9 mouse cellular contexts compared by ENCODE assay signal in genomic region chr12:112958303-112958702, GRCm38 (mm10). TPM values are rescaled to one million over a fixed set of nuclear protein-coding genes. Genes with fewer than 3 reads are reported as not detected.
DNase-seq lines count a peak whose midpoint lies in the region; ATAC-seq lines count a peak whose summit lies in the region.
"Had no signal": no experiment of that assay in that cellular context is flagged by ENCODE, and none has a peak within 500 bp of the region (broad histone marks: within the 10 kb centered on the region; RNA-seq: fewer than 3 reads in every experiment).

No protein-coding gene starts in this region.

- no peak overlapping the region for H3K9ac ChIP-seq in forebrain, embryonic 14.5 days (ENCODE audit: low read length)
- no peak overlapping the region for H3K9ac ChIP-seq in neural tube, embryonic 11.5 days (ENCODE audit: low read length)
- H3K9ac ChIP-seq: hindbrain, embryonic 15.5 days had no signal

- H3K4me1 ChIP-seq in forebrain, embryonic 14.5 days (ENCODE audit: control insufficient read depth, insufficient read depth, low read length): no peaks in the 10 kb centered on the region
- no peaks in the 10 kb centered on the region for H3K4me1 ChIP-seq in neural tube, embryonic 11.5 days (ENCODE audit: control insufficient read depth, insufficient read depth, low read length)
- H3K4me1 ChIP-seq: hindbrain, embryonic 15.5 days had no signal

- no peak overlapping the region for H3K27ac ChIP-seq in forebrain, embryonic 14.5 days (ENCODE audit: low read depth, low read length)
- H3K27ac ChIP-seq in neural tube, embryonic 11.5 days (ENCODE audit: low read depth, low read length): no peak overlapping the region
- H3K27ac ChIP-seq: hindbrain, embryonic 15.5 days had no signal

- no peaks in the 10 kb centered on the region for H3K27me3 ChIP-seq in forebrain, embryonic 14.5 days (replicated peaks; ENCODE audit: control insufficient read depth, insufficient read depth, low read length)
- H3K27me3 ChIP-seq in neural tube, embryonic 11.5 days (ENCODE audit: control insufficient read depth, insufficient read depth, low read length): no peaks in the 10 kb centered on the region
- H3K27me3 ChIP-seq: hindbrain, embryonic 15.5 days had no signal

- WGBS in forebrain, embryonic 14.5 days: 34% methylated on average over 4 of the region's 4 CpGs
- 35% methylated on average over 4 of the region's 4 CpGs for WGBS in neural tube, embryonic 11.5 days

- H3K4me2 ChIP-seq in forebrain, embryonic 14.5 days (ENCODE audit: low read length): no peak overlapping the region
- no peak overlapping the region for H3K4me2 ChIP-seq in neural tube, embryonic 11.5 days (ENCODE audit: low read depth)
- H3K4me2 ChIP-seq: hindbrain, embryonic 15.5 days had no signal

- no peak for DNase-seq in frontal cortex, postnatal 14 days (ENCODE audit: low spot score in 2 of 2)
- peak; percentile 58 for DNase-seq in urinary bladder, postnatal 14 days (ENCODE audit: low spot score)
- DNase-seq in urinary bladder, postnatal 10 days (ENCODE audit: low spot score): no peak
- no peak for DNase-seq in forebrain, embryonic 14.5 days (ENCODE audit: low spot score)
- peak; percentile 56 for DNase-seq in kidney, postnatal 14 days
- DNase-seq in neural tube, embryonic 11.5 days (ENCODE audit: low spot score): no peak

- ATAC-seq in frontal cortex, adult (ENCODE audit: low TSS enrichment): 0 out of 2 replicates have a peak, but pooled peaks have one; percentile 24
- peak; percentile 29; the same call in 1 of the 2 replicates for ATAC-seq in forebrain, embryonic 14.5 days
- 0 out of 2 replicates have a peak, but pooled peaks have one; percentile 36 for ATAC-seq in neural tube, embryonic 11.5 days (ENCODE audit: insufficient read depth, low FRiP score, low TSS enrichment)
- no peak for ATAC-seq in erythroid progenitor cell, adult 5-6 weeks (replicated peaks; ENCODE audit: low FRiP score, poor library complexity, severe bottlenecking)

- H3K36me3 ChIP-seq in forebrain, embryonic 14.5 days (ENCODE audit: control insufficient read depth, insufficient read depth, low read length): peaks cover 47% of the 10 kb centered on the region
- peaks cover 31% of the 10 kb centered on the region for H3K36me3 ChIP-seq in neural tube, embryonic 11.5 days (ENCODE audit: control insufficient read depth, insufficient read depth, low read length)

- no peaks in the 10 kb centered on the region for H3K9me3 ChIP-seq in forebrain, embryonic 14.5 days (replicated peaks; ENCODE audit: control insufficient read depth, low read length)
- H3K9me3 ChIP-seq in neural tube, embryonic 11.5 days (ENCODE audit: control insufficient read depth, low read length): no peaks in the 10 kb centered on the region
- H3K9me3 ChIP-seq: hindbrain, embryonic 15.5 days had no signal

- H3K4me3 ChIP-seq in forebrain, embryonic 14.5 days (ENCODE audit: low read depth, low read length): no peak overlapping the region
- H3K4me3 ChIP-seq in neural tube, embryonic 11.5 days (ENCODE audit: low read depth, low read length): no peak overlapping the region
- H3K4me3 ChIP-seq: hindbrain, embryonic 15.5 days had no signal

RNA-seq across cellular contexts. Expression of gene Nudt14, which starts 16.4 kb away (rescaled TPM):
- polyA plus RNA-seq in forebrain, embryonic 14.5 days (2014; fragmentation: Nextera tagmentation; extraction: Ambion mirVana): 62.8 and 75.9 TPM in 2 replicates
- 61.2 and 67.8 TPM in 2 replicates for polyA plus RNA-seq in neural tube, embryonic 11.5 days (2014; fragmentation: Nextera tagmentation; extraction: Ambion mirVana)
- 12.3 TPM in 1 of 2 replicates, not detected in the other for total RNA-seq in erythroid progenitor cell, adult 5-6 weeks (2015; ENCODE audit: low replicate concordance)
- 2.5 and 3.3 TPM in 2 replicates for total RNA-seq in erythroid progenitor cell, adult 5-6 weeks (2017; ENCODE audit: low replicate concordance)

RNA-seq across cellular contexts. Expression of gene Btbd6, which starts 18.0 kb away (rescaled TPM):
- polyA plus RNA-seq in forebrain, embryonic 14.5 days (2014; fragmentation: Nextera tagmentation; extraction: Ambion mirVana): 35.0 and 37.5 TPM in 2 replicates
- 21.8 TPM in 2 replicates for polyA plus RNA-seq in neural tube, embryonic 11.5 days (2014; fragmentation: Nextera tagmentation; extraction: Ambion mirVana)
- 0.84 and 3.2 TPM in 2 replicates for total RNA-seq in erythroid progenitor cell, adult 5-6 weeks (2015; ENCODE audit: low replicate concordance)
- 0.68 and 1.0 TPM in 2 replicates for total RNA-seq in erythroid progenitor cell, adult 5-6 weeks (2017; ENCODE audit: low replicate concordance)

RNA-seq across cellular contexts. Expression of gene Jag2, which starts 28.7 kb away (rescaled TPM):
- 5.3 and 7.5 TPM in 2 replicates for polyA plus RNA-seq in forebrain, embryonic 14.5 days (2014; fragmentation: Nextera tagmentation; extraction: Ambion mirVana)
- polyA plus RNA-seq in neural tube, embryonic 11.5 days (2014; fragmentation: Nextera tagmentation; extraction: Ambion mirVana): 5.4 and 5.9 TPM in 2 replicates
- total RNA-seq in erythroid progenitor cell, adult 5-6 weeks (2015; ENCODE audit: low replicate concordance): not detected in 2 replicates
- 0.26 TPM in 1 of 2 replicates, not detected in the other for total RNA-seq in erythroid progenitor cell, adult 5-6 weeks (2017; ENCODE audit: low replicate concordance)

RNA-seq across cellular contexts. Expression of gene Brf1, which starts 42.2 kb away (rescaled TPM):
- 43.0 and 51.0 TPM in 2 replicates for polyA plus RNA-seq in forebrain, embryonic 14.5 days (2014; fragmentation: Nextera tagmentation; extraction: Ambion mirVana)
- polyA plus RNA-seq in neural tube, embryonic 11.5 days (2014; fragmentation: Nextera tagmentation; extraction: Ambion mirVana): 53.3 and 58.5 TPM in 2 replicates
- 55.1 and 57.4 TPM in 2 replicates for total RNA-seq in erythroid progenitor cell, adult 5-6 weeks (2015; ENCODE audit: low replicate concordance)
- 172 and 200 TPM in 2 replicates for total RNA-seq in erythroid progenitor cell, adult 5-6 weeks (2017; ENCODE audit: low replicate concordance)

RNA-seq across cellular contexts. Expression of gene Pacs2, which starts 56.0 kb away (rescaled TPM):
- 16.1 and 21.6 TPM in 2 replicates for polyA plus RNA-seq in forebrain, embryonic 14.5 days (2014; fragmentation: Nextera tagmentation; extraction: Ambion mirVana)
- polyA plus RNA-seq in neural tube, embryonic 11.5 days (2014; fragmentation: Nextera tagmentation; extraction: Ambion mirVana): 22.1 and 25.1 TPM in 2 replicates
- total RNA-seq in erythroid progenitor cell, adult 5-6 weeks (2015; ENCODE audit: low replicate concordance): 68.3 and 88.3 TPM in 2 replicates
- 44.9 and 45.7 TPM in 2 replicates for total RNA-seq in erythroid progenitor cell, adult 5-6 weeks (2017; ENCODE audit: low replicate concordance)

Comparison
In these comparisons a context has a peak if more than half of its experiments do, and no peak if none do; other contexts are left out.
1. DNase-seq: peak in urinary bladder, postnatal 14 days (single experiment) and kidney, postnatal 14 days (single experiment); none in frontal cortex, postnatal 14 days (0 of 2), urinary bladder, postnatal 10 days (single experiment), forebrain, embryonic 14.5 days (single experiment) and neural tube, embryonic 11.5 days (single experiment).